Mouse (Mus musculus) lung, postnatal 10 days (tissue): Measurements from ENCODE around the gene Olfr1413.

Experiments
- DNase-seq: peaks from one replicate; pipeline ENCODE4 v3.0.0; 2021

Gene Olfr1413

DNA sequence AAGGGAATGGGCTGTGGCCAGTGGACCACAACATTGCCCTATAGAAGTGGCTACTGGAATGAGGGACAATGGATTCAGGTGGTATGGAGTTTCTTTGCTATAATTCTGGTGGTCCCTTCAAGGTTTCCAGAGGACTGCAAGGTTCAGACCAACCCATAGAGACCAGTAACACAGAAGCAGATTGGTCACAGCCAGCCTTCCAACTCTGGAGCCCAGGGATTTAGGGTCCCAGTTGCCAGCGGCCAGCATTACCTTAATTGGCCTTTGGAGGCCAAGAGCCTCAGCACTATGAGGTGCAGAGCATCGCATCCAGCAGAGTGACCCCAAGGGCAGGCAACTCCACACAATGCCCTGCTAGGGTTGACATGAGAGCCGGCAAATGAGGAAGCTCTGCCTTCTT is at the start of gene Olfr1413:
Gene Olfr1413, plus strand, starts transcription at position 301 of the 400 bp plus-strand sequence.
- DNase-seq: no peak

DNA sequence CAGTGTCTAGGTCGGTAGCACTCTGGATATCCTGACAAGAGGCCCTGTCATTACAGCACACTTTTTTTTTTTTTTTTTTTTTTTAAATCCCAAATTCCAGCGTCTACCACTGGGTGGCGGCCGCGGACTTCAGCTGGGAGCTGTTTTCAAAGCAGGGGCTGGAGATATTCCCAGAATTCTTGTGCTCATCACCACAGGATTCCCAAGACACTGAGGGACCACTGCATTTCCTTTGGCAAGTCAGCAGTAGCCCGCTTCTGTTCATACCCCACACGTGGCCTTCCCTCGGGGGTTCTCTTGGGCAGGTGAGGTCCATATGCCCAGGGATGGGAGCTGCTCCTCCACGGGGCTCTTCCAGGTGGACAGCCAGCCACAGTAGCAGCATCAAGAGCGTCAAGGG is 49.7 kb upstream of the Olfr1413 start:
- DNase-seq: peak; percentile 53

DNA sequence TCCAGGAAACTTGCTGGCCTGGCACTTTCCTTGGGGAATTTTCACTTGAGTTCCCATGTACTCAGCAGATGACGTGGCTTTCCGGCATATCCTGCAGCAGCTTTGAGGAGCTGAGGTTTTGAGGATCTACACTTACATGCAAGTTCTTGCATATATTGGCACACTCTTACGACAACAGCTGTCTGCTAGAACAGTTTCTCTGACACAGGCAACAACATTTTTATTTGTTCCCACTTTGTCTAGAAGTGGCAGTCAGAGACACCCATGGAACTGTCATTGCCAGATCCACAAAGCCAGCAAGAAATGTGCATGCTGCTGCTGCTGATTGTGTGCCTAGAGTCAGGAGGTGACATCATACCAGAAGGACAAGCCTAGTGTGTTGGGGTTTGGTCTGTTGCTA is 47.4 kb upstream of the Olfr1413 start:
- DNase-seq: no peak

DNA sequence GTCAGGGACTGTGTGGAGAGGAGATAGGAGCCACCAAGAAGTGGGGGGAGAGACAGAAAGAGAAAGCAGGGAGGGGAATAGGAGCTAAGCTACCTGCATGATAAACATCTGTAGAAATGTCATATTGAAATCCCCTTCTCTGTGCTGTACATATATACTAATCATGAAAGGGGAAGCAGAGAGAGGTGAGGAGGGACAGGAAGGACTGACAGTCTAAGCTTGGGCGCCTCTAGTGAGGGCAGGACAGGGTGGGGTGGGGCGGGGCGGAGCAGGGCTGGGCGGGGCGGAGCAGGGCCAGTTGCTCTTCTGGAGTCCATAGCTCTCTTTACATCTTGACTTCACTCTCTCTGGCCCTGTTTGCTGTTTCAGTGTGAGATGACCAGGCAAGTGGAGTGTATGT is 34.1 kb upstream of the Olfr1413 start:
- DNase-seq: no peak

DNA sequence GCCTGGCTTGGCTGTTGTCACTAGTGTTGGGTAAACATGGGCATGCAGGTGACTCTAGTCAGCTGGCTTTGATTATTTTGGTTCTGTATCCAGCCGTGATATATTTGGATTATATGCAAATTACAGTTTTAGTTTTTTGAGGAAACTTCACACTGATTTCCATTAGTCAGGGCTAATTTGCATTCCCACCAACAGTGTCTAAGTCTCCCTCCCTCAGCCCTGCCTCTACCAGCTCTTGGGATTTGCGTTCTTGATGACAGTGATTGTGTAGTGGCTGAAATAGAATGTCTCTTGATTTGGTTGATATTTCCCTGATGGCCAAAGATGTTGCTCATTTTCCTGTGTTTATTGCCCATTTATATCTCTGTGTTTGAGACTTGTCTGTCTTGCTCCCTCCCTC is 32.1 kb upstream of the Olfr1413 start:
- no peak for DNase-seq

DNA sequence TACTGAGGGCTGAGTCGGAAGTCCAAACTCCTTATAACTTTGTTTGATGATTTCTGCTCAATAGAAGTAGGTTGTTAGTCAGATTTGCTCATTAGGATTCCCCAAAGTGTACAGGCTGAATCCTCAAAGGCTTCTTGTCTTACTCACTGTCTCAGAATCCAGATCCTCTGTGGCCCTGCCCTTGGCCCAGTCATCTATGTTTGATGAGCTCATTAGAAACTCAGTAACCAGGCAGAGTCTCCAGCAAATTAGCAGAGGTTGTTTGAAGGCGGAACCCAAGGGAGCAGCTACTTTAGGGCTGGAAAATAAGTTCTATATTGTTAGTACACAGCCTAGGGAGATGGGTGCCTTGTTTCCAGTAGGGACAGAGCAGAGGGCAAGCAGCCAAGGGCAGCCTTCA is 25.2 kb upstream of the Olfr1413 start:
- DNase-seq: no peak

DNA sequence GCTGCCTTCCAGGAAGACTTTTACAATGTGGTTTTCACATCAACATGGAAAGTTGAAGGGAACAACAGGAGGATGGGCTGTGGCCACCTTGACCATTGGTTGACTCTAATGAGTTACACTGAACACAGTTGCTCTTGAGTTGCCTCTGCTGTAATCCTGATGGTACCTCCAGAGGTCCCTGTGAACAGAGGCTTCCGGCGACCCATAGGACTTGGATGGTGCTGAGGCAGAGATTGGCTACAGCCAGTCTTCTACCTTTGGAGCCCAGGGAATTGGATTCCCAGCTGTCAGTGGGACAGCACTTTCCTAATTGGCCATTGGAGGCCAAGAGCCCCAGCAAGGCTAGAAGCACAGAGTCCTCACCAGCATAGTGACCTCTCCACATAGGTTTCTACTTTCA is 14.4 kb downstream of the Olfr1413 start, which contains the start of gene Olfr1412:
Gene Olfr1412, plus strand, starts transcription at position 301 of the 400 bp plus-strand sequence.
- DNase-seq: no peak

DNA sequence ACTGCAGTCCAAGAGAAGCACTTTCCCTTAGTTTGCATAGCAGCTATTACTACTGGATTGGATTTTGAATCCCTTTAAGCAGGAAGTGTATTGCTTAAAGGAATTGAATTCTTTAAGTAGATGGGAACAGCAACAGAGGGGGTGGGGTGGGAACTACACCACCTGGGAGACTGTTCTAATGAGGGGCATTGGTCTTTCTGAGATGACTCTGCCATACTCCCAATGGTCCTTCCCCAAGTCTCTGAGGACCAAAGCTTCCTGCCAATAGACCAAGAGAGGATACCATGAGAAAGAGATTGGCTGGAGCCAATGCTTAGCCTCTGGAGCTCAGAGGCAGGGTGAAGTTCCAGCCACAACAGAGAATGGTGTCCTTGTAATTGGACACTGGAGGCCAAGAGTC is 23.0 kb downstream of the Olfr1413 start, which contains the start of gene Olfr1411:
Gene Olfr1411, plus strand, starts transcription at position 301 of the 400 bp plus-strand sequence.
- no peak for DNase-seq

DNA sequence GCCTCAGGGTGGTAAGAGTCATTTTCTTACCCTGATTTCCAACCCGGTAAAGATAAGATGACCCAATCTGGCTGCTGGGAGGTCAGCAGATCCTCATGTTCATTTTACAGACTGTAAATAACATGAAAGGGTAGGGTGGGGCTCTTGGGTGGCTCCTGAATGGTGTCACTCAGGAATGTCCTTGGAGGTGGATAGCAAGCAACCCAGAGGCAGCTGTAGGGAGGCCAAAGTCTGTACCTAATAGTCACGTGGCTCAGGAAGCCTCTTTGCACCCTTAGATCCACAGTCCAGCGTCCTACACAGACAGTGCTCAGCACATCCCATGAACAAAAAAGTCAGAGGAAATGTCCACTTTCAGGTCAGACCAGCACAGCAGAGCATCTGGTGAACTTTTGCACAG is 24.9 kb downstream of the Olfr1413 start:
- no peak for DNase-seq

DNA sequence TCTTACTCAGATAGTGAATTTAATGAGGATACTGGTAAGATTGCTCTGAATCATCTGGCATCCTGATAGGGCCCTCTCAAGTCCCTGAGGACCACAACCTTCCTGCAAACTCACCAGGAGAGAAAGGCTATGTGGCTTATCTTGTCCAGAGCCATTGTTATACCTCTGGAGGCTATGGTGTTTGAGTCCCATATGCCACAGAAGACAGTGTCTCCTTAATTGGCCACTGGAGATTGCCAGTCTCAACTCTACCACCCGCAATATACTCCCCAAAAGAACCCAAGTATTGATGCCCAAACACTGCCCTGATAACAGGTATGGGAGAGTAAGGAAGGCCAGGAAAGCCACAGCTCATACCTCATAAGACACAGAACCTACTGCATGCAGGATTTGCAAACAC is 34.4 kb downstream of the Olfr1413 start, which contains the start of gene Olfr1410:
Gene Olfr1410, plus strand, starts transcription at position 301 of the 400 bp plus-strand sequence.
- DNase-seq: no peak

DNA sequence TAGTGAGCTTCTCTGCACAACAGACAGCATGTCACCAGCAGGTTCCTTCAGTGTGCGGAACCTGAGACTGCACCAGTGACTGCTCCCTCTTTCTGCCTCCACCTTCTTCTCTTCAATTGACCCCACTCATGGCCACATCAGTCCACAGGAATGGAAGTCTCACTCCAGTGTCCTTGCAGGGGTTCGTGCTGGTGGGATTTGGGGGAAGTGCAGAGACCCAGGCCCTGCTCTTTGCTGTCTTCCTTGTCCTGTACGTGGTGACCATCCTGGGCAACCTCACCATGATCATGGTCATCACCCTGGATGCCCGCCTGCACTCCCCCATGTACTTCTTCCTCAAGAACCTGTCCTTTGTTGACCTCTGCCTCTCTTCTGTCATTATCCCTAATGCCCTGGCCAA is 36.6 kb downstream of the Olfr1413 start:
- no peak for DNase-seq

DNA sequence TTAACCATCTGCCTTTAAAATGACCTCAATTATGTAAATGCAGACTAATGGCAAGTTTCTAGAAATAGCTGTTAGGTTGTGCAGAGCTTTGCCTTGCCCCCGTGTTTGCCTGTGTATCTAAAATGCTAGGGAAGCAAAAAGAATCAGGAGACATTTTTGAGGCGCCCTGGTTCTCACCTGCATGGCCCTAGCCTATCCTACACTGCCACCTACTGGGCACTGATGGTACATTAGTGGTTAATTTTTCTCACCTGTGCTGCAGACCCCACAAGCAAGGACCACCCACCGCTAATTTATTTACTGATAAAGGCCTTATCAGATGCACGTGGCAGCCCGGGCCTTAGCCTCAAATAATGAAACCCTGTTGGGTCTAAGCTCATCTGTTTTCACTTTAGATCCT is 39.9 kb downstream of the Olfr1413 start:
- DNase-seq: peak; percentile 43

DNA sequence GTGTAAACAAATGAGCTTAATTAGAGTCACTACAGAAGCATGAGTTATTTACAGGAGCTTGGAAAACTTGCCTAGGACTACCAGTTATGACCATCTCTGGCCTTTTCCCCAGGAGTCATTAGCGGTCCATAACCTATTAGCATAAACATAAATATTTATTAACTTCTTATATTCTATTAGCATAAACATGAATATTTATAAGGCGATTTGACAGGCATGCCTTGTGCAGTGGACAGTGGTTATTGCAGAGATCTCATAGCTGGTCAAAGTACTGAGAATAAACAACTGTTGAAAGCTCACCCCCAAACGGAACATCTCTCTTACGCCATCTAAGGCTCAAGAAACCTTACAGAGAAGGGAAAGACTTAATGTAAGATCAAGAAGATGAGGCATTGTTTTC is 42.1 kb downstream of the Olfr1413 start:
- DNase-seq: no peak

DNA sequence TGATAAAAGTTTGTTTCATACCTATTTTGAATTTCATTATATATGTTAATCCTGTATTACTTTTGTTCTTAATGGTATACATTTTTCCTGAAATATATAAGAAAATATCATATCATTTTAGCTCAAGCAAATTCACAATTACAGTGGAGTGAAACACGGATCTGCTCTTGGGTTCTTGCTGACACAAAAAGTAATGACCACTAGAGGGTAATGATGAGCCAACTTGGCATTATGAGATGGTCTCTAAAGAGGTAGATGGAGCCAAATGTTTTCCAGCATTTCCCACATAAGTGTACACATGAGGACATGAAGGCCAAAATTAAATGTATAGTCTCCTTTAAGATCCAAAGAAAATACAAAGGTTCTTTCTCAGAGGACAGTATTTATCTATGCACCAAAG is 43.4 kb downstream of the Olfr1413 start:
- DNase-seq: peak; percentile 36

DNA sequence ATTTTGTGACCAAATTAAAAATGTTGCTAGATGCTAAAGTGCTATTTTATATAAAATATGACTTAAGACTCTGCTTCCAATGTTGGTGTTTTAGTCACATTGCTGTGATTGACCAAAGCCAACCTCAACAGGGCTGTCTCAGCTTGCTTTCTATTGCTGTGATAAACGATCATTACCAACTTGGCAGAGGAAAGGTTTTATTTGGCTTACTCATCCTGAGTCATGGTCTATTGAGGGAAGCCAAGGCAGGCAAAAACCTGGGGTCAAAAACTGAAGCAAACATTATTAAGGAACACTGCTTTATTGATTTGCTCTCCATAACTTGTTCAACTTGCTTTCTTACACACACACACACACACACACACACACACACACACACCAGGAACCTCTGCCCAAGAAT is 44.9 kb downstream of the Olfr1413 start:
- DNase-seq: no peak

DNA sequence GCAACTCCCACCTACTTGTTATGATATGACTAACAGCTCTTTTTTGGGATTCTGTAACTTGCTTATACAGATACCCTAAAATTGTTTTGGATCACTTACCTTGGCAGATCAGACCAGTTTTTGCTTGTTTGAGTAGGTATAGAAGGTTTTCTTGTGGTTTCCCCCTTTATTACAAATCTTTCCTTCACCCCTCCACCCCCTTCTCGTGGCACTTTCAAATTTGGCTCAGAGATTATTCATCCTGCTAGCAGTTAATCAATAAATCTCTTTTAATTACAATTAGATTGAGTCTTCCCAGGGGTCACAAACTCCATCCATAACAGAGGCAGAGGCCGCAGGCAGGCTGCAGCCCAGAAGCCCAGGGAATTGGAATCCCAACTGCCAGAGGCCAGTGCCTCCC is 46.4 kb downstream of the Olfr1413 start, which contains the start of gene Olfr12:
Gene Olfr12, plus strand, starts transcription at position 301 of the 400 bp plus-strand sequence.
- no peak for DNase-seq

DNA sequence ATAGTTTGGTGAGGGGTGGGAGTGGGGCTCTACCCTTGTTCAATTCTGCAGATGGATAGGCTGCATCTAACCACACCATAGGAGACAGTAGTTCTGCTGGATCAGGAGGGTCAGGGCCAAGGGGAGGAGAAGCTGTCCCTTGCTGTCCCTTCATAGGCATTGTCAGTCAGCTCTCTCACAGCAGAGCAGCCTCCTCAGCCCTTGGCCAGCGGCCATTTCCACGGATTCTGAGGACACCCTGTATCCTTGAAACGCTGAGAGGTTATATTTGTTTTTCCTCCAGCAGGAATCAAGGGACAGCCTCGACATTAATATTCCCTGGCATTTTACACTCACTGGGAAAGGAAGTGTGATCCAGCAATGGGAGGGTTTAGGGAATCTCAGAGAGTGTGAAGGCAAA is 47.2 kb downstream of the Olfr1413 start:
- DNase-seq: no peak
